Mouse (Mus musculus): ENCODE measurements around the gene Nelfb. TPM values are rescaled to one million over a fixed set of nuclear protein-coding genes. Genes with fewer than 3 reads are reported as not detected.

The Nelfb gene
- polyA plus RNA-seq, 1 experiment from 2014 or later = 94.8 TPM

DNA sequence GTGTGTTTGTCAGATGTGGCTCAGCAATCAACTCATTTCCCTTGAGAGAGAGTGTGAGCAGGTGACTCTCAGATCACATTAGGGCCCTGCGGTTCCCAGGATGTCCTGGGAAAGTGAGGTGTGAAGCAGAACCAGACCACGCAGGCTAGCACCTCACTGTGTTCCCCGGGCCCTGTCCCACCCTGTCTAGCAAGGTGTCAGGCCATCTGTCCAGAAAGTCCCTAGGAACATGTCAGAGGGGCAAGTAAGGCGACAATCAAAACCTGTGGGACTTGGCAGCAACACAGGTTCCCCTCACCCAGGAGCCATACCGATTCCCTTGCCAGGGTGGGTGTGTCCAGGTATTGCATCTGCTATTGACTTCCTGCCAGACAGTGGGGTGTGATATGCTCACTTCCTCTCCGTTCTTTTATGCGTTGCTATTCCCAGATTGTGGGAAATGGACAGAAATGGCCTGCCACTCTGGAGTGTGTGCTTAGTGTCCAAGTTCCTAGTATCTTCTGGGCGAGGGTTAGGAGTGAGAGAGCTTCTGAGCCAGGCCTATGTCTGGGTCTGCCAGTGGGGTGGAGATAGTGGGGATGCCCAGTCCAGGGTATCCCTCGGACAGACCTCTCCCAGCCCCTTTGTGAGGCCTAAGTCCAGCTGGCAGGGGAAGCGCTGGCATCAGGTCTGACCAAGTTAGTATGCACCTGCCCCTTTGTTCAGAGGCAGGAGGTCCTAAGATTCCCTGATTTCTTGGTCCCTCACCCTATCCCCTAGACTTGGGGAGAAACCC lies 40.8 kb downstream of the Nelfb start:
- no peaks in the 10 kb centered on the region for H3K36me3 ChIP-seq
- no peak overlapping the region for H3K27ac ChIP-seq
- no peak overlapping the region for H3K4me3 ChIP-seq (replicated peaks)
- no peaks in the 10 kb centered on the region for H3K9me3 ChIP-seq
- H3K27me3 ChIP-seq (replicated peaks) = no peaks in the 10 kb centered on the region
- H3K9ac ChIP-seq = no peak overlapping the region
- no peak for ATAC-seq
- H3K4me1 ChIP-seq (replicated peaks) = peaks cover 57% of the 10 kb centered on the region
- 65% methylated on average over 10 of the region's 10 CpGs for WGBS
- no peak overlapping the region for H3K4me2 ChIP-seq (replicated peaks)

GRCm38 (mm10) chr2:25169778-25170177 lies 41.5 kb downstream of the Nelfb start:
- H3K27ac ChIP-seq = no peak overlapping the region
- WGBS = 49% methylated on average over 5 of the region's 5 CpGs

GRCm38 (mm10) chr2:25168665-25168978 lies 42.7 kb downstream of the Nelfb start:
- Histone ChIP-seq H3K4me2 (replicated peaks) (peak overlapping the region; percentile 88), H3K9me3 (no peaks in the 10 kb centered on the region), H3K4me1 (replicated peaks) (peaks cover 51% of the 10 kb centered on the region), H3K4me3 (replicated peaks) (peak overlapping the region; percentile 42), H3K9ac (peak overlapping the region; percentile 53; the same call in 1 of the 2 replicates), H3K27me3 (replicated peaks) (no peaks in the 10 kb centered on the region), H3K36me3 (no peaks in the 10 kb centered on the region), H3K27ac (peak overlapping the region; percentile 68; the same call in 1 of the 2 replicates)
- no peak; the same call in 1 of the 2 replicates for ATAC-seq
- 21% methylated on average over 2 of the region's 2 CpGs for WGBS

More at GRCm38 (mm10) chr2:25169778-25170177, 41.5 kb downstream of the Nelfb start:
- Histone ChIP-seq H3K36me3 (no peaks in the 10 kb centered on the region), H3K4me2 (replicated peaks) (no peak overlapping the region), H3K4me1 (replicated peaks) (peaks cover 55% of the 10 kb centered on the region), H3K27me3 (replicated peaks) (no peaks in the 10 kb centered on the region), H3K9ac (no peak overlapping the region), H3K4me3 (replicated peaks) (no peak overlapping the region), H3K9me3 (no peaks in the 10 kb centered on the region)
- ATAC-seq = no peak

- Histone ChIP-seq H3K9me3 (no peaks in the 10 kb centered on the region), H3K27ac (peak overlapping the region; percentile 68), H3K36me3 (no peaks in the 10 kb centered on the region), H3K9ac (peak overlapping the region; percentile 53), H3K4me3 (replicated peaks) (peak overlapping the region; percentile 42), H3K4me1 (replicated peaks) (peaks cover 51% of the 10 kb centered on the region), H3K4me2 (replicated peaks) (peak overlapping the region; percentile 88), H3K27me3 (replicated peaks) (no peaks in the 10 kb centered on the region)
- under 1% methylated on average over 39 of the region's 41 CpGs for WGBS
- ATAC-seq = peak; percentile 75
Observed at GRCm38 (mm10) chr2:25167919-25168664, 43.2 kb downstream of the Nelfb start.

DNA sequence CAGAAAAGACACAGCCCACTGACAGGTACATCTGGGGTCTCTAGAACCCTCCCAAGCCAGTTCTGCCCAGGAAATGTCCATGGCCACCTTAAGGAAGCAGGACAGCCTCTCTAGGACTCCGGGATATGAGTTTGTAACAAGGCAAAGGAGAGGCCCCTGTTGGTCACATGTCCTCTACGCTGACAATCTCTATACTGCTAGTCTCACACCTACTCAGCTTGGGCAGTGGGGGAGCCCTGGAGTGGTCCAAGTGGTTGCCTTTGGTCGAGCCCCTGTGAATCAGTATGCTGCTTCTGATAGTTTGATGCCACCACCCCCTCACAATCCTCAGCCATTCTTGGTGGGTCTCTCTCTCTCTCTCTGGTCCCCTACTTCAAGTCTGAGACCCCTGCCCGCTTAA lies 43.8 kb downstream of the Nelfb start:
- Histone ChIP-seq H3K4me2 (replicated peaks) (peak overlapping the region; percentile 88), H3K36me3 (no peaks in the 10 kb centered on the region), H3K9ac (peak overlapping the region; percentile 53), H3K27me3 (replicated peaks) (no peaks in the 10 kb centered on the region), H3K27ac (peak overlapping the region; percentile 68), H3K4me3 (replicated peaks) (peak overlapping the region; percentile 42), H3K9me3 (no peaks in the 10 kb centered on the region), H3K4me1 (replicated peaks) (peaks cover 48% of the 10 kb centered on the region)
- WGBS = 23% methylated on average over 4 of the region's 4 CpGs
- peak; percentile 54 for ATAC-seq

- Histone ChIP-seq H3K4me3 (replicated peaks) (no peak overlapping the region), H3K27me3 (replicated peaks) (no peaks in the 10 kb centered on the region), H3K4me2 (replicated peaks) (no peak overlapping the region), H3K36me3 (no peaks in the 10 kb centered on the region), H3K4me1 (replicated peaks) (no peaks in the 10 kb centered on the region), H3K9me3 (no peaks in the 10 kb centered on the region), H3K27ac (no peak overlapping the region), H3K9ac (no peak overlapping the region)
- no peak for ATAC-seq
- WGBS = 46% methylated on average over 2 of the region's 2 CpGs
Observed at GRCm38 (mm10) chr2:25157655-25158054, 53.6 kb downstream of the Nelfb start.

GRCm38 (mm10) chr2:25156990-25157389 lies 54.3 kb downstream of the Nelfb start:
- Histone ChIP-seq H3K9ac (no peak overlapping the region), H3K27ac (no peak overlapping the region), H3K4me3 (replicated peaks) (no peak overlapping the region), H3K4me1 (replicated peaks) (no peaks in the 10 kb centered on the region), H3K4me2 (replicated peaks) (no peak overlapping the region), H3K27me3 (replicated peaks) (no peaks in the 10 kb centered on the region), H3K9me3 (no peaks in the 10 kb centered on the region), H3K36me3 (no peaks in the 10 kb centered on the region)
- WGBS = 51% methylated on average over 2 of the region's 2 CpGs
- no peak for ATAC-seq

GRCm38 (mm10) chr2:25156177-25156576 lies 55.1 kb downstream of the Nelfb start:
- Histone ChIP-seq H3K9ac (no peak overlapping the region), H3K27ac (no peak overlapping the region), H3K36me3 (no peaks in the 10 kb centered on the region), H3K4me2 (replicated peaks) (no peak overlapping the region), H3K27me3 (replicated peaks) (no peaks in the 10 kb centered on the region), H3K4me3 (replicated peaks) (no peak overlapping the region), H3K4me1 (replicated peaks) (no peaks in the 10 kb centered on the region), H3K9me3 (no peaks in the 10 kb centered on the region)
- ATAC-seq = peak; percentile 82
- 71% methylated on average over 3 of the region's 3 CpGs for WGBS

- H3K4me2 ChIP-seq (replicated peaks) = no peak overlapping the region
- no peak overlapping the region for H3K4me3 ChIP-seq (replicated peaks)
- H3K4me1 ChIP-seq (replicated peaks) = no peaks in the 10 kb centered on the region
- no peaks in the 10 kb centered on the region for H3K27me3 ChIP-seq (replicated peaks)
- no peak for ATAC-seq
- no peaks in the 10 kb centered on the region for H3K9me3 ChIP-seq
- no peak overlapping the region for H3K27ac ChIP-seq
- no peak overlapping the region for H3K9ac ChIP-seq
- no peaks in the 10 kb centered on the region for H3K36me3 ChIP-seq
- 81% methylated on average over 4 of the region's 4 CpGs for WGBS
Observed at GRCm38 (mm10) chr2:25151280-25151956, 59.9 kb downstream of the Nelfb start.

Other genes starting within 250 kb of the Nelfb start
- gene Dph7, start 249.1 kb downstream of the Nelfb start, polyA plus RNA-seq (2015; fragmentation: Nextera tagmentation; extraction: Ambion mirVana) = 21.8 and 24.0 TPM in 2 replicates
- gene Mrpl41, start 236.4 kb downstream of the Nelfb start, polyA plus RNA-seq (2015; fragmentation: Nextera tagmentation; extraction: Ambion mirVana) = 136 and 141 TPM in 2 replicates
- gene Pnpla7, start 235.5 kb downstream of the Nelfb start, polyA plus RNA-seq (2015; fragmentation: Nextera tagmentation; extraction: Ambion mirVana) = 7.7 and 8.5 TPM in 2 replicates
- gene Nsmf, start 157.1 kb downstream of the Nelfb start, polyA plus RNA-seq (2015; fragmentation: Nextera tagmentation; extraction: Ambion mirVana) = 48.8 and 50.6 TPM in 2 replicates
- gene Entpd8, start 131.2 kb downstream of the Nelfb start, polyA plus RNA-seq (2015; fragmentation: Nextera tagmentation; extraction: Ambion mirVana) = 8.9 and 11.7 TPM in 2 replicates
- 5.6 and 10.0 TPM in 2 replicates for gene Noxa1, start 116.3 kb downstream of the Nelfb start, polyA plus RNA-seq (2015; fragmentation: Nextera tagmentation; extraction: Ambion mirVana)
- gene Nrarp, start 30.7 kb downstream of the Nelfb start, polyA plus RNA-seq (2015; fragmentation: Nextera tagmentation; extraction: Ambion mirVana) = 14.3 and 19.3 TPM in 2 replicates
- 16.4 and 18.5 TPM in 2 replicates for gene Tor4a, start 14.6 kb downstream of the Nelfb start, polyA plus RNA-seq (2015; fragmentation: Nextera tagmentation; extraction: Ambion mirVana)
- gene Stpg3, start 3.1 kb upstream of the Nelfb start, polyA plus RNA-seq (2015; fragmentation: Nextera tagmentation; extraction: Ambion mirVana) = not detected in 2 replicates
- not detected in 2 replicates for gene Fam166a, start 7.3 kb upstream of the Nelfb start, polyA plus RNA-seq (2015; fragmentation: Nextera tagmentation; extraction: Ambion mirVana)
- gene Tubb4b, start 13.2 kb upstream of the Nelfb start, polyA plus RNA-seq (2015; fragmentation: Nextera tagmentation; extraction: Ambion mirVana) = 600 and 657 TPM in 2 replicates
- gene Slc34a3, start 22.9 kb upstream of the Nelfb start, polyA plus RNA-seq (2015; fragmentation: Nextera tagmentation; extraction: Ambion mirVana) = 5.0 and 5.6 TPM in 2 replicates
- 0.14 and 0.29 TPM in 2 replicates for gene Rnf224, start 25.3 kb upstream of the Nelfb start, polyA plus RNA-seq (2015; fragmentation: Nextera tagmentation; extraction: Ambion mirVana)
- gene Rnf208, start 30.8 kb upstream of the Nelfb start, polyA plus RNA-seq (2015; fragmentation: Nextera tagmentation; extraction: Ambion mirVana) = 19.0 and 24.8 TPM in 2 replicates
- gene Cysrt1, start 31.0 kb upstream of the Nelfb start, polyA plus RNA-seq (2015; fragmentation: Nextera tagmentation; extraction: Ambion mirVana) = 1.4 and 2.3 TPM in 2 replicates
- gene AL732309.1, start 35.4 kb upstream of the Nelfb start, polyA plus RNA-seq (2015; fragmentation: Nextera tagmentation; extraction: Ambion mirVana) = 4.3 and 5.5 TPM in 2 replicates
- 22.8 and 23.2 TPM in 2 replicates for gene Tmem203, start 44.0 kb upstream of the Nelfb start, polyA plus RNA-seq (2015; fragmentation: Nextera tagmentation; extraction: Ambion mirVana)
- gene Tprn, start 51.1 kb upstream of the Nelfb start, polyA plus RNA-seq (2015; fragmentation: Nextera tagmentation; extraction: Ambion mirVana) = 20.7 and 23.6 TPM in 2 replicates
- 200 and 212 TPM in 2 replicates for gene Ssna1, start 60.9 kb upstream of the Nelfb start, polyA plus RNA-seq (2015; fragmentation: Nextera tagmentation; extraction: Ambion mirVana)
- gene Anapc2, start 61.0 kb upstream of the Nelfb start, polyA plus RNA-seq (2015; fragmentation: Nextera tagmentation; extraction: Ambion mirVana) = 95.8 and 103 TPM in 2 replicates
- not detected in 2 replicates for gene Tmem210, start 76.7 kb upstream of the Nelfb start, polyA plus RNA-seq (2015; fragmentation: Nextera tagmentation; extraction: Ambion mirVana)
- gene Lrrc26, start 78.4 kb upstream of the Nelfb start, polyA plus RNA-seq (2015; fragmentation: Nextera tagmentation; extraction: Ambion mirVana) = 0.43 and 1.8 TPM in 2 replicates
- gene Grin1, start 107.7 kb upstream of the Nelfb start, polyA plus RNA-seq (2015; fragmentation: Nextera tagmentation; extraction: Ambion mirVana) = 1.4 TPM in 2 replicates
- 40.2 and 40.8 TPM in 2 replicates for gene Man1b1, start 120.8 kb upstream of the Nelfb start, polyA plus RNA-seq (2015; fragmentation: Nextera tagmentation; extraction: Ambion mirVana)
- 46.0 and 48.6 TPM in 2 replicates for gene Dpp7, start 144.9 kb upstream of the Nelfb start, polyA plus RNA-seq (2015; fragmentation: Nextera tagmentation; extraction: Ambion mirVana)
- 105 and 122 TPM in 2 replicates for gene Uap1l1, start 154.2 kb upstream of the Nelfb start, polyA plus RNA-seq (2015; fragmentation: Nextera tagmentation; extraction: Ambion mirVana)
- gene Sapcd2, start 160.8 kb upstream of the Nelfb start, polyA plus RNA-seq (2015; fragmentation: Nextera tagmentation; extraction: Ambion mirVana) = 46.8 and 48.8 TPM in 2 replicates
- 12.1 and 15.6 TPM in 2 replicates for gene Entpd2, start 184.4 kb upstream of the Nelfb start, polyA plus RNA-seq (2015; fragmentation: Nextera tagmentation; extraction: Ambion mirVana)
- gene Npdc1, start 187.9 kb upstream of the Nelfb start, polyA plus RNA-seq (2015; fragmentation: Nextera tagmentation; extraction: Ambion mirVana) = 40.9 and 48.2 TPM in 2 replicates
- gene Fut7, start 211.8 kb upstream of the Nelfb start, polyA plus RNA-seq (2015; fragmentation: Nextera tagmentation; extraction: Ambion mirVana) = 0.18 TPM in 1 of 2 replicates, not detected in the other
- 2.8 and 3.7 TPM in 2 replicates for gene Abca2, start 217.2 kb upstream of the Nelfb start, polyA plus RNA-seq (2015; fragmentation: Nextera tagmentation; extraction: Ambion mirVana)
- gene Clic3, start 245.3 kb upstream of the Nelfb start, polyA plus RNA-seq (2015; fragmentation: Nextera tagmentation; extraction: Ambion mirVana) = 2.2 and 3.0 TPM in 2 replicates
- gene Paxx, start 249.6 kb upstream of the Nelfb start, polyA plus RNA-seq (2015; fragmentation: Nextera tagmentation; extraction: Ambion mirVana) = 28.0 and 33.2 TPM in 2 replicates